Mouse (Mus musculus) retina, postnatal 7 days (tissue): ENCODE data around the gene Trit1.
A peak's percentile ranks its signal among the peaks of the same experiment; 100 is the strongest.

Experiments
- DNase-seq: peaks from one replicate; pipeline ENCODE4 v3.0.0-alpha.2; 2012; ENCODE audit warnings: low read depth, low spot score

Trit1 gene

DNA sequence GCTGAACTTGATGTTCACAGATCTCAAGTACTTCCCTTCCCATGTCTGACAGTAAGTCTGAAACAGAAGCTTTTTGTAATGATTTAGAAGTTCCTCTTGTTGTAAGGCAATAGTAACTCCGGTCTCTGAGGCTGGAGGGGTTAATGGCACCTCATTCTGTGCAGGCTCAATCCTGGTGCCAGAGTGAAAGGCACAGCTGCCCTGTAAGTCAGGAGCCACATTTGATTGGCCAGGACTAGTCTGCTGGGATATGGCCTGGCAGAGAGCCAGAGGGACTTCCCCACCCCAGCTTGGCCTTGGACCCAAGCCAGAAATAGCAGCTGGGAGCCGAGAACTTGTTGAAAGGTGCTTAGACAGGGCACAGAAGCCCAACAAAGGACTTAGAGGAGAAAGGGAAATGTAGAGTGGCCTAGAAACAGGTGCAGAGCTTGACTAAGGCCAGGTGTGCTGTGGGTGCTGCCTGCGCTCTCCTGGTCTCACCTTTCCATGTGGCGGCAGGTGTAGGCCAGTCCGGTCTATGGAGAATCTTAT lies 34.3 kb downstream of the Trit1 start:
- DNase-seq = peak; percentile 88

DNA sequence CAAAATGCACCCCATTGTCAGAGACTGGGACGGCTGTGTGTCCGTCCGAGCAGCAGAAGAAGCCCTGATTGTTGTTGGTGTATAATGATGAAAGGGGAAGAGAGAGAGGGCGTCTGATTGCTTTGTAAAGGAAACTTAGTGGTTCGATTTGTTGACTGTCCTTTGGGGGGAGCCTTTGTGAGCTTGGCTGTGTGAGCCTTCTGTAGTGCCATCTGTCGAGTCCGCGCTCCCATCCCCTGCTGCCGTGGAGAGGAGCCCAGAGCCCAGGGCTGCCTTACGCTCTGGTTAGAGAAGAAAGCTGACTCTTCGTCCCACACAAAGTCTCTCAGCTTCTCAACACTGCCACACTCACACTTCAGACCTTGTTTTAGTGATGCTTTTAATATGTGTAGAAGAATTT lies 36.8 kb downstream of the Trit1 start:
- no peak for DNase-seq

DNA sequence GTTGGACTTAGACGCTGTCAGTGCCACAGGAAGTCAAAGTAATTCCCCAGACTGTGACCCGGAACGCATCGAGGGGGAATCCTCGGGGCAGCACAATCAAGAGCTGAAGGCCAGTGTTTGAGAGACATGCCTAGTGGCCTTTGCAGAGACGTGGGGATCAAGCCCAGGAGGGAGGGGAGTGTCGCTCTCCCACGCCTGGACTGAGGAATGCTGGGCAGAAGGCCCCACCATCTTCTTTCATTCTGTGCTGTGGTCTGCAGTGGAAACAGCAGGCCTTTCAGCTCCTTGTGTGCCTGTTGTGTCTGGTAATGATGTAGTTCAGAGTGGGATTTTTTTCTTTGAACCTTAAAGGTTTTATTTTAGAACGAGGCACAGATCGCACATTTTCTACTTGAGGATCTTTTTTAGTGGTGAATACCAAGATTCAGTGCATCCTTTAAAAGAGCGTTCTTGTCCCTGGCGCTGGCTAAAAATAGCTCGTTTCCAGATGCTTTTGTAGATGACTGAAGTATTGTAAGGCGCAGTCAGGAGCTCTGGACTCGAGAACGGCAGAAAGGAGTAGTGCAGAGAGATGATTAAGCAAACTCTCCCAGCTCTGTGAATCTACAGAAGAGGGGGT lies 37.9 kb downstream of the Trit1 start:
- DNase-seq = no peak

DNA sequence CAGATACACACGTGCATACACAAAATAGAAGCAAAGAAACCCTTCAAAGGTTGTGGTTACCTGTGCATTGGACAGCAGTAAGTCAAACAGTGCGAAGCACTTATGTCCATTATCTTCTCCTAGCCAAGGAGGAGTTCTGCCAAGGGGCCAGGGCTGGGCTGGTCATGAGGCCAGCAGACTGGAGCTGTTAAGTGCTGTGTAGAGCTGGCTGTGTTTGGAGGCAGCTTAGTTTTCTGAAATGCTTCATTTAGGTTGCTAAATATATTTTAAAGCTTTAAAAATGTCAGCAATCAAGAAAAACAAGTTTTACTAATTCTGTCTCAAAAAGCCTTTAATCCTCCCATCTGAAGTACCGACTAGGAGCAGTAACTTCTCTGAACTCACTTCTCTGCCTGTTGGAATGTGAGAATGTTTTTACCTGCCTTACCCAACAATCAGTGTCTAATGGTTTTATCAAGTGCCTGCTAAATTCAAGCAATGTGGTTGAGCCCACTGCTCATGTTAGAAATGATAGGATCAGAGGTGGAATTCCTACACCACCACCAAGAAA lies 40.2 kb downstream of the Trit1 start:
- no peak for DNase-seq

DNA sequence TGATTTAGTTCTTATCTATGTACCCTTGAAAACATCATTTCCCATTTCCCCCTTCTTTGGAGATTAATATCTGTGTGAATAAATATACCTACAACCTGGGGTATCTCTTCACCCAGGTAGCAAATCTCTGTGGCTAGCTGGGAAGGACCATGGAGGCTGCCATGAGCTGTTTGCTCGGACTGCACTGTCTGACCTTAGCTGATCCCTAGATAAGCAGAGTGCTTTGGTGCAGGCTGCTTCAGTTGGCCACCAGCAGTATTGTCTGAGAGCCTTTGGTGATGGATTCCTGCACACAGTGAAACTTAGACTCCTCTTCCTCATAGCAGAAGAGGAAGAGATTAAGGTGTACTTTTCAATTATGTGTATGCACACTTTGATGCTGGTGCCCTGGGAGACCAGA lies 41.6 kb downstream of the Trit1 start:
- no peak for DNase-seq

DNA sequence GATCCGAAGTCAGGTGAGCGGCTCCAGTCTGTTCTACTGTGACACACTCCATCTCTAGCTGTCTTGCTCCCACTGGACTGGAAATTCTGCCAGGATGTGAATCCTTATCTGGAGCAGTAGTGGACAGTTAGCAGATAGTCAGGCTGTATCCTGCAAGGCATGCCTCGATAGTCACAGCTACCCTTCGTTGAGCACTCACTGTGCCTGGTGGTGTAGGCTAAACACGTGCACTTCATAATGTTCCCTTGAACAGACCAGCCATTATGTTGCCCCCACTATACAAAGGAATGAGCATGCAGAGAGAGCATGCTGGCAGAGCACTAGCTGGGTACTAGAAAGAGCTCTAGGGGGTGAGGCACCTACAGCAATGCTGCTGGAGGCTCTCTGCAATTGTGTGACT lies 45.3 kb downstream of the Trit1 start:
- DNase-seq = no peak

DNA sequence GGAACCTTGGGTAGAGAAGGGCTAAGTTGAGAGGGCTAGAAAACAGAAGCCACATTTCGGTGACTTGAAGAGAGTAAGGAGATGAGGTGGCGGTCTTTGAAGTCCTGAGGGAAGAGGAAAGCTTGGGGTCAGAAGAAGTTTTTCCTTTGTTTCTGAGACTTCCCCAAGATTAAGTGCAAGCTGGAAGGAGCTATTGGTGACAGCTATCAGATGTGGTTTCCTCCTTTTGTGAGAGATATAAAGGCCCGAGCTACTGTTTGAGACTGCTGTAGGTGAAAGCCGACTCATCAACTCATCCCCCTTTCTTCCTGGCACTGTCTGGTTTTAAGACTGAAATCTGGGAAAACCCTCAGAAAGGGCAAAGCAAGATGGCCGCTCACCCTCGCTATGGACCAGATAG lies 52.2 kb downstream of the Trit1 start:
- no peak for DNase-seq

DNA sequence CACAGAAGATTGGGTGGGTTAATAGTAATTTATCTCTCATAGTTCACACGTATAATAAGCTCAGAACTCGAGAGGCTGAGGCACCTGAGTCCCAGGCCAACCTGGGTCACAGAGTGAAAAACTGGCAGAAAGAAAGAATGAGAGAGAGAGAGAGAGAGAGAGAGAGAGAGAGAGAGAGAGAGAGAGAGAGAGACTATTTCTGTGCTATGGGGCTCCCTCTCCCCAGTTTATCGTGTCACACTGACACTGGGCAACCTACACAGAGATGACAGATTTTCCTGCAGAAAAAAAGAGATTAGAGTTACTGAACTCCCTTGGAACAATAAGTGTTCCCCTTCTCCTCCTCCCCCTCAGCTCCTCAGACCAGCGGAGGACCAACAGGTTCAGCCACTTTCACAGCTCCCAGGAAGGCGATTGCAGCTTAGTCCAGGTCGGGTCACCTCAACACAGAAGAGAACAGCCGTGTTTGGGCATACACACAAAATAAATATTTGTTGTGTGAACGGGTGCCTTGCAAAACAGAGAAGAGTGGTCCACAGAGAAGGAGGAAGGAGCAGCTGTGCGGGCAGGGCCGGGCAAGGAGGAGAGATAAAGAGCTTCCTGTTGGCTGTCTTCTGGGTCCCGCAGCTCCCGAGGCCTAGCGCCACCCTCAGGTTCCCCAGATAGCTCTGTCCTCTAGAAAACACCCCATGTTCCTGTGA lies 55.0 kb downstream of the Trit1 start:
- peak; percentile 11 for DNase-seq

DNA sequence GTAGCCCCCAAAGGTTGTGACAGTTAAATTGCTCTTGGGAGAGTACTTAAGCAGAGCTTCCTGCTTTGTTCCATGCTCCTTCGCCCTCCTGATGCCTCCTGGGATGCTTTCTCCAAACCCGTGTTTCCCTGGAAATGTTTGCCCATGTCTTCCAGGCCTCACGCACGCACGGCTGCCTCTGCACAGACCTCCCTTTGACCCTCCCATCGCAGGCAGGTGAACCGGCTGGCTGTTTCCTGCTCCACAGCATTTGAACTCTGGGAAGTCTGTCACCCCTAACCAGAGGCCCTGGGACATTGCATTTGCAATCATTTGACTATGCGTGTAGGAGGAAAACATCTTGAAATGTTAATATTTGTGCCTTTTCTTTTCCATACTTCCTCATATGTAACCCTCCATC lies 60.5 kb downstream of the Trit1 start:
- no peak for DNase-seq

DNA sequence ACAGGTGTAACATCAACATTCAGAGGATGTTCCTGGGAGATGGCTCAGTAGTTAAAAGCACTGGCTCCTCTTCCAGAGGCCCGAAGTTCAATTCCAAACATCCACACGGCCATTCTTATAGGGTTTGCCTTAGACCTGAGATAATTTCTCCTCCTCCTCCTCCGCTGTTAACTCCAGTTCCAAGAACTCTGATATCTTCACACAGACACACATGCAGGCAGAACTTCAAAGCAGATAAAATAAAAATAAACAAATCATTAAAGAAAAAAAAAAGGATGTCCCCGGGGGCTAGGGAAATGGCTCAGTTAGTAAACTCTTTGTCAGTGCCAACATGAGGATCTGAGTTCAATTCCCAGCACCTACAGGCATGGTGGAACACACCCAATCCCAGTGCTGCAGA lies 61.8 kb downstream of the Trit1 start:
- no peak for DNase-seq

DNA sequence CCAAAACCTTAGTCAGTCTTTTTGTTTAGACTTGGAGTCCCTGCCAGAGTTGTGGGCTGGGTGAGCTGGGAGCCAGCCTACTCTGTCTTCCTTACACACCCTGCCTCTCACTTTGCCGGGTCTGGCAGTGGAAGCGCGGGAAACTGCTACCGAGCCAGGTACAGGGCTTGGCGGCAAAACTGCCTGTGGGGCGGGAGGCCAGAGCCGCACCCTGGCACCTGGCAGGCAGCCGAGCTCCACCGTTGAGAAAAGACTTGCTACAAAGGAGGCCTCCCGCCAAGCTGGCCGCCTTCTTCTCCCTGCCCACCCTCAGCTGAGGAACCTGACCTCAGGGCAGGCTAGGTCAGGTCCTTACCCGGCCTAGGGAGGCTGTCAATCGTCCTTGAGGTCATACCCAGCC lies 64.4 kb downstream of the Trit1 start:
- DNase-seq = no peak

DNA sequence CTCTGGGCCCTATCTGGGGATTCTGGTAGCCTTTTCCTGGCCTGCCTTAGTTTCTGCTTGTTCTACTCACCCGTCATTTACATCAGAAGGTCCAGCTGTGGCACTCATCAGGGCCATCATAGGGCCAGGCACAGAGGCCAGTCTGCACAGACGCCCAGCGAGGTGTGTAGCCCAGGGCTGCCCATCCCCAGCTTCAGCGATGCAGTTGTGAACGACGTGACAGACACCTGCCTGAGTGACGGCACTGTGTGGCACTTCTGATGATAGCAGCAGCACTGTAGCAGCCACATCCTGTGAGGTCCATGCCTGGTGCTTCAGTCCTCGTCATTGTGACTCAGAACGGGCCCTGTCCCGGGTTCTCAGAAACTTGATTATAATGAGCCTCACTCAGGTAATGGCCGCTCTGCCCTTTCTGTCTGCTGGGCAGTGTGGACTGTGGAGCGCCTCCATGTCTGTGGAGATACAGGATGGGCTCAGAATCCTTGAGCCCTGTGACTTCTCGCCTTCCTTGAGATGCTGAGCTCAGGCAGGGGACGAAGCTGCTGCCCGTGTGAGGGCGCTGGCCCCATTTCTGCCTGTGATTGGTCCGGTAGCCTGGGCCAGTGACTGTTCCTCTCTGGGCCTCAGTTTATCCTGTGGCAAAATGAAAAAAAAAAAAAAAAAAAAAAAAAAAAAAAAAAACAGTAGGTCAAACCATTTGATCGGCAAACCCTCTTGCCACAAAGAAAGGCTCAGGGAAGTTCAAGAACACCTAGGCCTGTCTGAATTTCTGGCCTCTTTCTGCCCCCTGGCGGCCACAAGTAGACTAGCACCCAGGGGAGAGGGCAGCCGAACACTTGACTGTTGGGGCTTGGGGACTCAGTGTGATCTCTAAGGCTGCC lies 66.1 kb downstream of the Trit1 start:
- DNase-seq = peak; percentile 54

DNA sequence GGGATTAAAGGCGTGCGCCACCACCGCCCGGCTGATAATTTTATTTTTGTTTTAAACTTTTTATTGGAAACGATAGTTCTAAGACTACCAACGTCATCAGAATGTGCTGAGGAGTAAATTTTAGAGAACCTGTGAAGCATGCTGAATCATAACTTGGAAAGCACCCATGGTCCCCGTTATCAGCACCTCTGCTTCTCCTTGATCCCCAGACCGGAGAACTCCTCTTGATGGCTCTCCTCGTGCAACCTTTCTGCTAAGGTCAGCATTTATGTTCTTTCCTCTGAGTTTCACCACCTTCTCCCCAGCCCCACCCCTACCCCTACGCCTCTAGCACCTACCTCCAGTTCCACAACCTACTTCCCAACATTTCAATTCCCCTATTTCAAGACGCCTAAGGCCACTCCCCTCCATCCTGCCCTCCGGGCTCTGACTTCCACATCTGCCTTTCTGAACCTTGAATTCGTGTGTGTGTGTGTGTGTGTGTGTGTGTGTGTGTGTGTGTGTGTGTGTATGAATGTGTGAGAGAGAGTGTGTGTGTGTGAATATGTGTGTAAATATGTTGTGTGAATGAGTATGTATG lies 67.0 kb downstream of the Trit1 start:
- no peak for DNase-seq

DNA sequence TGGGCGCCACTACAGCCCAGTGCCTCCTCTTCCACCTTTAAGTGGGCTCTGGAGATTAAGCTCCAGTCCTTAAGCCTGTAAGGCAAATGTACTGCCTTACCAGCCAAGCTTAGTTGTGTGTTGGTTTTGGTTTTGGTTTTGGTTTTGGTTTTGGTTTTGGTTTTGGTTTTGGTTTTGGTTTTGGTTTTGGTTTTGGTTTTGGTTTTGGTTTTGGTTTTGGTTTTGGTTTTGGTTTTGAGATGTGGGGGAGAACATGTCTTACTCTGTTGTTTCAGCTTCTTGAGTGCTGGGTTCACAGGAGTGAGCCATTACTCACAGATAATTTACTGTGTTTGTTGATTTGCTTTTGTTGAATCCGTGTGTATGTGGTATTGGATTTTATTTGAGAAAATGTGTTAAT lies 68.9 kb downstream of the Trit1 start:
- no peak for DNase-seq

DNA sequence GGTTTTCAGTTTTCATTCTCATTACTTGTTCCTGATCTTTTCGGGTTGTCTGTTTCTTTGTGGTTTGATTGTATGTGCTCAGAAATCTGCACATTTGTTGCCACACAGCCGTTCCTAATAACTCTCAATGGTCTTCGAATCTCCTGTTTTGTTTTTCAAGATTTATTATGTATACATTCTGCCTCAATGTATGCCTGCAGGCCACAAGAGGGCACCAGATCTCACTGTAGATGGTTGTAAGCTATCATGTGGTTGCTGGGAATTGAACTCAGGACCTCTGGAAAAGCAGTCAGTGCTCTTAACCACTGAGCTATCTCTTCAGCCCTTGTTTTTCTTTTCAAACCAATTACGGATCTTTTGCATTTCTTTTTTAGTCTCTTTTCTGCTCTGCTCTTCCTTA lies 70.0 kb downstream of the Trit1 start:
- DNase-seq = no peak

DNA sequence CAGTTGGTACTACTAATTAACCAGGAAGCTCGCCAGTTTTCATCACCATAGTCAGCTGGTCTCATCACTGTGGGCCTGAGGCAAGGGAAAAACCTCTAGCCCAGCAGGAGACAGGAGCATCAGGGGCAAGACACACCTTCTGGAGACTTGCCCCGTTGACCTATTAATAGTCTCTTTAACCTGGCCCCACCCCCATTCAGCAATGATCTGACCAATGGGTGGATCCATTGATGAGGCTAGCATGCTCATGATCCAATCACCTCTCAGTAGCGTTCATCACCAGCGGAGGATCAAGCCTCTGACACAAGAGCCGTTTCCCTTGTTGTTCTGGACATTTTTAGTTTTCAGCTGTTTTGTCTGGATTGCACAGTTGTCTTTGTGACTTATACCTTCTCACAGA lies 76.2 kb downstream of the Trit1 start:
- DNase-seq = no peak

DNA sequence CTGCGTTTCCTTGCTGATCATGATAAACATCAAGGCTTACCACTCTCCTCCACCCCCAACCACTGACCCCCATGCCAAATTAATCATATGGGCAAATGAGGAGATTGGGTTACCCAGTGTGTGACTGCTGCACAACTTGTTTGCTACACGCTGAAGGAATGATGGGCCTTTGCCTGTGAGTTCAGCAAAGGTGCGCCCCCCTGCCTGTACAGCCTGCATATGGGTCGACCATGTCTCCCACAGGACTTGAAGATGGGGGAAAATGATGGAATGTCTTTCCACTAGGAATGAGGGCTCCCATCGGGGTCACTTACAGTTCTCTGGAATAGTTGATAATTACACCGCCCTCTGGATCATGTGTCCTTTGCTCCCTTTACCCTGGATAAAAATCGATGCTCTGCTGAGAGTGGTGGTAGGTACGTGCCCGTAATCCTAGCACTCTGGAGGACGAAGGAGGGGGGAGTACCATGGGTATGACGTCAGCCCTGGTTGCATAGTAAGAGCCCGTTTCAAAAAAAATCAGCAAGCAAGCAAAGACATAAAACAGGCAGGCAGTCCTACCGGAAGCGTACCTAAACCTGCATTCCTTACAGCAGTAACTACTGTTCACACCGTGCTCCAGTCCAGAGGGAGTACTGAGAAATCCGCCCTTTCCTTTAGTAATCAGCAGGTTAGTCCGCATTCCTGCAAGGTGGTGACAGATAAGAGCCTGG lies 76.8 kb downstream of the Trit1 start:
- no peak for DNase-seq

DNA sequence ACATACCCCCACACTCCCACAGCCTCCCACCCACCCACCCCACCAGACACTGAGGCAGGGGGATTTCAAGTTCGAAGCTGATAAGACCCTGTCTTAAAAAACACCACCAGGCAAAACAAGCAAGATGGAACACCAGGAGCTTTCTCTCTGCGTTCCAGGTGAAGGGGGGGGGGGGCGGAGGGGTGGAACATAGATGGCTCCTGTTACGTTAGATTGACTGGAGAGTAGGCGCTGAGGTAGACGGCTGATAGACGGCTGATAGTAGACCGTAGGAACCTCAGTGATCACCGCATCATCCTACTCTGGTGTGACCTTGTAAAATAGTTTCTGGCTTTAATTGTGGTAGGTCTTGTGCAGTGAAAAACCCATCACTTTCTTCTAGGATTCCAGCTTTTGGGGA lies 77.5 kb downstream of the Trit1 start:
- no peak for DNase-seq
